Mouse (Mus musculus) right cerebral cortex, postnatal 36 days (tissue): ENCODE data around the gene 1700003F12Rik.

ENCODE experiments used
- DNase-seq, 2 experiments: peaks; one replicate each; pipeline ENCODE4 v3.0.0; 2022; ENCODE audit warnings: low spot score in 2 of 2, mixed read lengths in 1 of 2

1700003F12Rik gene

DNA sequence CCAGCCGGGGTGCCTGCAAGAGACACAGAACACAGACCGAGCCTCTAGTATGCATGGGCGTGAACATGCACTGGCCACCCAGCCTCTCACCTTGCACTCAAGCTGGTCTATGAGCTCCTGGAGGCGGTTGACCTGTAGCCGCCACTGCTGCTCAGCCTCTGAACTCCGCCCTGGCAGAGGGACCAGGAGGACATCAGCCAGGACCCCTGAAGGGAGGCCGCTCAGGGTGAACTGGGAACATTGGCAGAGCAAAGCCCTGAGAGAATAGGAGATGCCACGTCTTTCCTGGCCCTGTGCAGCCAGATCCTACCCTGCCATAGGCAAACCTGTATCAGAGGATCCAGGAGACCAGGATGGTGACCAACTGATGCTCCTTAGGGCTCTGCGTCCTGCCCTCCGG is at the start of gene 1700003F12Rik:
TSS of gene 1700003F12Rik (plus strand) at position 375 of the 400 bp plus-strand sequence.
- no peak for DNase-seq

DNA sequence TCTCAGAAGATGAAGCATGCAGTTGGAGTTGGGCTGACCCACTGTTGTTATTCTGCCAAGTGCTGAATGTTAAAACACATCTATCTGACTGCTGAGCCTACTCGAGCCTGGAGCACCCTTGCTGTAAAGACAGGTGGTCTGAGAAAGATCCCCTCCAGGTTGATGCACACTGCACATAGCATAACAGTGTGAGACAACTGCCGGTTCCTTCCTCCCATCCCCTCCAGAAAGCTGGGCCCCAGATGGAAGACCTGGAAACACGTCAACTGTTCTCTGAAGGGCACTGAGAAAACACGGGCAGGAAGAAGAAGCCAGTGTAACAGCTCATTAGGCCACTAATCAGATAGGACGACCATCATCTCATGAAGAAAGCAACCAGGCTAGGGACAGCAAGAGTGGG is 48.3 kb upstream of the 1700003F12Rik start:
- DNase-seq: no peak

DNA sequence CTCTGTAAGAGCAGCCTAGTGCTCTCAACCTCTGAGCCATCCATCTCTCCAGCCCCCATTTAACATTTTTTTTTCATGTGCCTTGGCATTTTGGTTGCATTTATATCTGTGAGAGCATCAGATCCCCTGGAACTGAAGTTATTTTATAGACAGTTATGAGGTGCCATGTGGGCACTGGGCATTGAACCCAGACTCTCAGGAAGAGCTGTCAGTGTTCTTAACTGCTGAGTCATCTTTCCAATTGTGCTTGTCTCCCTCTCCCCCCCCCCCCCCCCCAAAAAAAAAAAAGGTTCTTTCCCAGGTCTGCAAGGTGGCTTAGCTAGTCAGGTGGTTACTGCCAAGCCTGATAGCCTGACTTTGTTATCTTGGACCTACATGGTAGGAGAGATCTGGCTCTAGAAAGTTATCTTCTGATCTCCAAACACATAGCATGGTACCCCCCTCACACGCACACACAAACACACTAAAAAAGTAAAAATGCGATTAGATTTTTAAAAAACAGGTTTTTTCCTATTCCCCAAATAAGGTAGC is 47.1 kb upstream of the 1700003F12Rik start:
- no peak for DNase-seq

DNA sequence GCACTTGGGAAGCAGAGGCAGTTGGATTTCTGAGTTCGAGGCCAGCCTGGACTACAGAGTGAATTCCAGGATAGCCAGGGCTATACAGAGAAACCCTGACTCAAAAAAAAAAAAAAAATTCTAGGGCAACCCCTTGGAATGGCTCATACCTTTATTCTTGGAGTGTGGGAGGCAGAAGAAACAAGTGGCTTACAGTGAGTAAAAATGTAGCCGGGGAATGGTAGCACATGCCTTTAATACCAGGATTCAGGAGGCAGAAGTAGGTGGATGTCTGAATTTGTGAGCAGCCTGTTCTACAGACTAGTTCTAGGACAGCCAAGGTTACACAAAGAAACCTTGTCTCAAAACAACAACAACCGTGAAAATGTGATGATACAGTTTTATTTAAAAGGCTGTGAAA is 46.1 kb upstream of the 1700003F12Rik start:
- DNase-seq: no peak

DNA sequence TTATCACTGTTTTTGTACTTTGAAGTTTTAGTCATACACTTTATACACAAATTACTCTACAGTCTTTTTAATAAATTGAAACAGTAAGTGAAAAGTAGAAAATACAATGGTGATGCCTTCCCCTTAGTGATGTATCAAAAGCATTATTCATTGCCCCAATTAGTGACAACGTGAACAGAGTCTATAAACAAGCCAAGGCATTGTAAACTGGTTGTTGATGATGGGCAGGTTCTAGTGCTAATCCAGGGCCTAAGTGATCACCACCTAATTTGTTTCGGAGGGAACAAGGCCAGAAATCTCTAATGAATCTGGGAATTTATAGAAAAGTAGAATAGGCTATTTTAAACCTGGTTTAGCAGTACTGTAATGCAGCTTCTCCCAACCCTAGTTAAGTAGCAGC is 39.8 kb upstream of the 1700003F12Rik start:
- no peak for DNase-seq

DNA sequence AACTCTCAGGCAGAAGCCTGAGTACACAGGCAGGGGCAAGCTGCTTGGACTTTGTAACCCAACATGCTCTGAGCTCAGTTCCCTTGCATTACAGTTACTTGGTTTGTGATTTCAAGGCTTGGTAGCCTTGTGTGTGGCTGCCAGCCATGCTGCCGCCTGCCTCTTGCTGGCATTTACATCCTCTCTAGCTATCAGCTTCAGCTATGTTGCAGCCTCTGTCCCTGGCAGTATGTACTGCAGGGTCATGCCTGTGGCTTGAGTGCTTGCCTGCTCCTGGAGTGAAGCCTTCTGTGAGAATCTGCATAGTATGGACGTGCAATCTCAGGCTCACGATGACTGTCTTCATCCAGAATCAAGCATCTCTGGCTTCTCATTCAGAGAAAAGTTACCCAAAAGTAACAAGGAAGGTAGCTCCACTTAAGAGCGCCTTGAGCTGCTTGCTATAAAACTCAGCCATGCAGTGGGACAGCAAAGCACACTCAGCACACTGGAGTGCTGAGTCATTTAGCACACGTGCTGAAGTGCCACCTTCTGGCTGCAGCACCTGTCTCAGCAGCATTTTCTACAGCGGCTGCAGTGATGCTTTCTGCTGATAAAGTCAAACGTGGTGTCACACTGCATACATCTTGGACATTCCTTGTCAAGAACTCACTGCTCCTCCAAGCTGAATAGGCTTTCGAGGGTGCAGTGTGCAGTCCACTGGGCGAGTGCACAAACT is 39.2 kb upstream of the 1700003F12Rik start:
- DNase-seq: peak in 1 of 2 experiments; percentile 34

DNA sequence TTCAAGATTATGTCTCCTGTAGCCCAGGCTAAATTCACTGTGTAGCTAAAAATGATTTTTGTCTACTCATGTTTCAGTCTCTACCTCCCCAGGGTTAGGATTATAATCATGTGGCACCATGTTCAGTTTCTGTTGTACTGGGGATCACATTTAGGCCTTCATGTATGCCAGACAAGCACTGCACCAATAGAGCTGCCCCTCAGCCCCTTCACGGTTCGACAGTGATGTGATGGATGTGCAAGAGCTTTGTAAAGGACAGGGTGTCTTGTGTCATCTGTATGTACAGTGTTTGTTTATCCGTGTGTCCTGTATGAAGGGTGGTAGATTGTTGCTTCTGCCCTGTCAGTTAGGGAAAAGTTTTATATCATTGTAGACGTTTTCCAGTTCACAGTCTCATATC is 38.4 kb upstream of the 1700003F12Rik start:
- DNase-seq: no peak

DNA sequence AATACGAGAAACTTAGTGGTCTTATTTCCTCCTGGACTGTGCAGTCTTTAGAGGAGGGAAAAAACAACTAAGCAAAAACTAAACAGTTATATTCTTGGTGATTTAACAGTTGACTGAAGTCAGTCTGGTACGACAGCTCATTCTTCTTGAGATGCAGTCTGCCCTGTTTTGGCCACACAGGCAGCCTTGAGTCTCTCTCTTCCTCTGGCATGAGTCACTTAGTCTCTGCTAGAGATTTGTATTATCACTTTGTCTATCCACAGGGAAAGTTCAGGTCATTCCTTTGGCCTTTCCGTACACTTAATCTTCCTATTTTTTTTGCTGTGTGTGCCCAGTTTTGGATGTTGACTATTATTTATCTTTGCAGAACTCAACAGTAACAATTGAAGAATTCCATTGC is 36.7 kb upstream of the 1700003F12Rik start:
- DNase-seq: no peak

DNA sequence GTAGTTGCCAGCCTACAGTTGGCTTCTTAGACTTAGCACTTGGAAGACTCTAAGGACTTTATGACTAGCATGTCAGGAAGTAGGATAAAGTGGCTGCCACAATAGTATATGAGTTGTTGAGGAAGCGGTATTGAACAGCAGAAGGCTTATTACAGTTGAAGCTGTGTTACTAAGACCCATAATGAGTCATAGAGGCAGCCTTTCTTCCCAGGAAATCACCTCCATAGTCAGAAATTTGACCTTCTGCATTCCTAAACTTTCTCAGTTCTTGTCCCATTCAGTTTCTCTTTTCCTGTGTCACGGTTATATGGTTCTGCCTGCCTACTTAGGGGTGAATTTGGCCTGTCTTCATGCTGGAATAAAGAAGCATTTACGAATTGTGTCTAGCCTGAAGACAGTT is 29.9 kb upstream of the 1700003F12Rik start:
- no peak for DNase-seq

DNA sequence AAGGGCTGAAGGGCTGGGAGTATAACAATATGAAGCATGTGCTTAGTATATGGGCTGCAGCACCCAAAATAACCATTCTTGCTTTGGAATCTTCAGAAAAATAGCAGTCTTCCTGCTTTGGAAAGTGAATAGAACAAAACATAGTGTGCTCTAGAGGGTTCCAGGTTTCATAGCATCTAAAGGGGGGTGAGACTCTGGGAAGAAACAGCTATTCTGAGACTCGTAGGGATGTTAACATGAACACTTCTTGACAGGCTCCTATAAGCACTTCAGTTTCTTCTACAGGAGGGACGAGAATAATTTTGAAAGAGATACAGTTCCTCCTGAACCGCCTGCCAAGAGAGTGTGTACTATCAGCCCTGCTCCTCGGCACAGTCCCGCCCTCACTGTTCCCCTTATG is 29.5 kb upstream of the 1700003F12Rik start:
- no peak for DNase-seq

DNA sequence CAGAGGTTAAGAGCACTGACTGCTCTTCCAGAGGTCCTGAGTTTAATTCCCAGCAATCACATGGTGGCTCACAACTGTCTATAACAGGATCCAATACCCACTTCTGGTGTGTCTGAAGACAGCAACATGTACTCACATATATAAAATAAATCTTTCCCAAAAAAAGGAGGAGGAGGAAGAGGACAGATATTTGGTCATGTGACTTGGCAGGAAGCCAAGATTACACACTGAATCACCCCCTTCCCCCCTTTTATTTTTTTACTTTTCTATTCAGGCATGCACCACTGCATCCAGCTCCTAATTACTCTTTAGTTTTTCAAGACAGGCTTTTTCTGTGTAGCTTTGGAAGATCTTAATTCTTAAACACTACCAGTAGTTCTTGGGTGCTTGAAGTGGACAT is 25.4 kb upstream of the 1700003F12Rik start:
- DNase-seq: no peak

DNA sequence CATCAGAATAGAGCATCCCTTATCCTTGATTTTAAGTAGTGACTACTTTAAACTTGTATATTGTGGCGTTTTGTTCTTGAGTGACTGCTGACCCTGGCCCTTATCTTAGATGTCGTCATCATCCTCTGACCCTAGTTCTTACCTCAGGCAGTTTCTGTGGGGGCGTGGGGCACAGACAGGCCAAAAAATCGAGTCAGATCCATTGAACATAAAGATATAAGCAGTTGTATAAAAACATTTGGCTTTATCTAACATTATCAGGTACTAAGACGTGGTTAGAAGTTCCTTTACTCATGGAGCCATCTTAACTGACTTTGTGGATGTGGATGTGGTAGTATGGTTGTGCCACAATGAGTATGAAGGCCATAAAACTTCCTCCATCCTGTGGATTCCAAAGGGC is 24.6 kb upstream of the 1700003F12Rik start:
- DNase-seq: no peak

DNA sequence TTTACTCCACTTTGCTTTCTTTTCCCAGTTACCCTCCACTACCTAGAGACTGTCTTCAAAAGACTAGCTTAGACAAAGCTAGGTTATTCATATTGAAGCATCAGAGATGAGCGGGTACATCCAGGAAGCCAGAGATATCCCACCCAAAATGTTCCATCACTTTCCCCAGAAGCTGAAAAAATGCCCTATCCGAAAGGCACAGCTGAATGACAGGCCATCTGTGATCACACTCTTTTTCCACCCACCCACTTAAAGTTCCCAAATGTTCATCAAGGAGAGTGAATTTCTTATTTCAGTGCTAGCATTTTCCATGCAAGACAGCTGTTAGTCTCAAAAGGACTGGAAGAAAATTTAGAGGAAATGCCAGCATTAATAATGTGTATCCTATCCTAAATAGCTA is 21.6 kb upstream of the 1700003F12Rik start:
- peak in 1 of 2 experiments; percentile 43 for DNase-seq

DNA sequence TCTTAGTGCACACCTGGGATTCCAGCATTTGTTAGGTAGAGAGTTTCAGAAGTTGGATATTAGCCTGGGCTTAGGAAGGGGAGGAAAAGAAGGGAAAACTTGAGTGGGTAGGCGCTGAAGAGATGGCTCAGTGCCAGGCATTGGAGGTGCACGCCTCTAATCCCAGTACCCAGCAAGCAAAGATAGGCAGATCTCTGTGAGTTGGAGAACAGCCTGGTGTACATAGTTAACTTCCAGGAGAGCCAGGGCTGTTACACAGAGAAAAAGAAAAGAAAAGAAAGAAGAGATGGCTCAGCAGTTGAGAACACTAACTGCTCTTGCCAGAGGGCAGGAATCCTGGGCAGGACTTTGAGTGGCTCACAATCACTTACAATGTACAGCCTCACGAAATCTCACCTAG is 20.4 kb upstream of the 1700003F12Rik start:
- no peak for DNase-seq

DNA sequence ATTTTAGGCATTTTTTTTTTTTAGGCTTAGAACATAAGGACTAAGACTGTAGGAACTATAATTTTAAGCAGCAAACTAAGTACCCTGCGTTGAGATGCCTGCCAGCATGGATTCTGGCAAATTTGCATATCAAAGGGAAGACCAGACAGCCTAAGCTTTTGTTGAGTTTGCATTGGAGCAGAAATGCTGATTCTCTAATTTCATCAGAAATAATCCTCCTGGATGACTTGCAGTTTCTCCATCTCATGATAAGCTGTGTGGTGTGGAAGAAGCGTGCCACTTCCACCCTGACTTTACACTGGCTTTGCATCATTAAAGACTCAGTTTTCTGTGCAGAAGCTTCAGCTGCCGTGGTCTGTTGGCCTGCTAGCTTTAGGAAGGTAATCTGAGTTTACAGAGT is 14.0 kb upstream of the 1700003F12Rik start:
- no peak for DNase-seq

DNA sequence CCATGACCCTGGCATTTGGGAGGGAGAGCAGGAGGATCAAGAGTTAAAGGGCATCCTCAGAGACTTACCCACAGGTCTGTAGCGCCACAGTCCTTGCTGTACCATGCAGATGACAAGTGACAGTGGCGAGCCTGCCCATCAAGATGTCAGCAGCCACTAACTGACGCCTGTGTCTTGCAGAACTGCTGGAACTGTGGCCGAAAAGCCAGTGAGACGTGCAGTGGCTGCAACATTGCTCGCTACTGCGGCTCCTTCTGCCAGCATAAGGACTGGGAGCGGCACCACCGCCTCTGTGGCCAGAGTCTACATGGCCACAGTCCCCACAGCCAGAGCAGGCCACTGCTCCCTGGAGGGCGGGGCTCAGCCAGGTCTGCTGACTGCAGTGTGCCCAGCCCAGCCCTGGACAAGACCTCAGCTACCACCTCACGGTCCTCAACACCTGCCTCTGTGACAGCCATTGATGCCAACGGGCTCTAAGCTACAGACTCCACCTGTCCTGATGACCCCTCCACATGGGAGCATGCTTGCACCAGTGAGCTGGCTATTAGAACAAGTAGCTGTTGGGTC is 12.1 kb upstream of the 1700003F12Rik start:
- no peak for DNase-seq

DNA sequence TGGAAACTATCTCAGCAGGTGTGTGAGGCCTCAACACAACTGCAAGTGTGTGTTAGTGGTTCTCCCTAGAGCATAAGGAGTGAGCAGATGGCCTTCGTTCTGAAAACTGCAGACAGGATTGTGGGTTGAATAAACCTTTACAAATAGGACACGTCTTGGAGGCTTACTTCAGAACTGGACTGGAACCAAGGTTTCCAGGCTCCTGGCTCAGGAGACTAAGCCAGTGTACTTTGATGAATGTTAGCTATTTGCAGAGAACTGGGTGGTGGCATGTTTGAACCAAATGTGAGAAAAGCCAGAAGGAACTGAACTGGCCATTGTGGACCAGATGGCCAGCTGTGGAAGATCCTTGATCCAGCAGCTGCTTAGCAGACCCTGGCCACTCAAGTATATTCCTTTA is 8.6 kb upstream of the 1700003F12Rik start:
- peak in 1 of 2 experiments; percentile 69 for DNase-seq

DNA sequence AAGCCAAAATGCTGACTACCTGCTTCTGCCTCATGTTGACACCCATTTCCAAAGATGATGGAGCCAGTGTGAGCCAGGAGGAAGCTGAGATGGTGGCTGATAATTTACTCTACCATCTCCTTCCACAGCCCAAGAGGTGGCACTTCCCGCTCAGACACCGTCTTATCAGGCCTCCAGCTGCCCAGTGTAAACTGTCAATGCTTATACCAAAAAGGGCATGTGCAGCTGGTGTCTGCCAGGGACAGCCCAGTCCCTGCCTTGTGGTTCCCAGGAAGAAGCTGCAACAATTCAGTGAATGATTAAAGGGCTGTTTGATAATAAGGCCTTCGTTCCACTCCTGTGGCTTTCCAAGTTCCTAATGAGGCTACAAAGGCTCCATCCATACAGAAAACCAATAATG is 8.2 kb upstream of the 1700003F12Rik start:
- DNase-seq: no peak

DNA sequence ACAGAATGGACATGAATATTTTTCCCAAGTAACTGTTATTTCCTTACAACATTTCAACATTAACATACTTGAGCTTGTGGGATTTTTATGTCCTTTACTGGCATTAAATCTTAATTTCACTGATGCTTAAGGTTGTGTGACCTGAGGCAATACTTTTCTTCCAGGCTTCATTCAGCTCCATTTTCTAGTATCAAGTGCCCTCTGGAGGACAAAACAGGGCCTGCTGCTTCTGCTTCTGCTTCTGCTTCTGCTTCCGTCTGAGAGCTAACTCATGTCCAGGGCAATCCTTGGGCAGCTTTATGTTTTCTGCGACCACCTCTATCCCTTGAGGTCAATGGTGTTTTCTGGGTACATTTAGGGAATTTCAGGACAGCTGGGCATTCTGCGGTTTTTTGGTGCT is 7.2 kb upstream of the 1700003F12Rik start:
- peak in 1 of 2 experiments; percentile 47 for DNase-seq

DNA sequence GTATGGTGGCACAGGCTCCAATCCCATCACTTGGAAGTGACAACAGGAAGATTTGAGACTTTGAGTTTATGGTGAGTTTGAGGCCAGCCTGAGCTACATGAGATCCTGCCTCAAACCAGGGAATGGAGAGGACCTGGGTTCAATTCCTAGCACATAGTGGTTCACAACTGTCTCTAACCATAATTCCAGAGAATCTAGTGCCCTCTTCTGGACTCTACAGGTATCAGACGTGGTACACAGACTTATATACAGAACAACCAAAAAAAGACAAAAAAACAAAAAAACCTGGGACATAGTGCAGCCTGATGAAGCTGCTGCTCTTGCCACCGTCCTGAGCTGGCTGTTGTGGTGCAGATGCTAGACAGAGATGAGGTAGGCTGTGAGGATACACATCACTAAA is 5.3 kb upstream of the 1700003F12Rik start:
- DNase-seq: no peak

DNA sequence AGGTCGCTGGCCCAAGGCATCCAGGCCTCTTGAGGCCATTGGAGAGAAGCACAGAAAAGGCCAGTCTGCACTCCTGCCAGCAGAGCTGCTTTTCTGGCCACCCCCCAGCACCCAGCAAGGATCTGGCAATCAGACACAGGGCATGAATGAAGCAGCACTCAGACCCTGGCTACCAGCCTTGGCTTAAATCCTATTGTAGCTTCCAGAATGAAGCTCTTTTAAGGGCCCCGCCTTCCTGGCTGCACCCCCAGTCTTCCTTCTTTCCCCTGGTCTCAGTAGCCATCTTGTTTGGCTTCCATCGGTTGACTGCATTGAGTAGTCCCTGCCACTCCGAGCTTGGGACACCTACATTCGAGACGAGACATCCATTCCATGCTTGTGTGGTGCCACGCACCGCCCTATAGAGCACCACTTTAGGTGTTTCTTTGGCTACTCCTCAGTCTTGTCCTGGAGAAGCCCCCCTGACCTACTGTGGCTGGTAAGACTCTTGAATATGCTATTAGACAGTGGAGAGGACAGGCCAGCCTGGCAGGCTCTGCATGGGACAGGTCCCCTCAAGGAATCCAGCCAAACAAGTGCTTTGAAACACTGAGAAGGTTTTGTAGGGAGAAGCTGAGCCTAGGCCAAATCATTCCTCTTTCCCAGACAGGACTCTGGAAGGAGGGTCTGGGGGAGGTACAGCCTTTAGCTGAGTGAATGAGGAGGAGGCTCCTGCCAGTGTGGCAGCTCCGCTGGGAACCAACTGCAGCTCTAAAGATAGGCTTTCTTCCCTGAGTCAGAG is 3.1 kb upstream of the 1700003F12Rik start:
- DNase-seq: peak; percentile 66 to 74

DNA sequence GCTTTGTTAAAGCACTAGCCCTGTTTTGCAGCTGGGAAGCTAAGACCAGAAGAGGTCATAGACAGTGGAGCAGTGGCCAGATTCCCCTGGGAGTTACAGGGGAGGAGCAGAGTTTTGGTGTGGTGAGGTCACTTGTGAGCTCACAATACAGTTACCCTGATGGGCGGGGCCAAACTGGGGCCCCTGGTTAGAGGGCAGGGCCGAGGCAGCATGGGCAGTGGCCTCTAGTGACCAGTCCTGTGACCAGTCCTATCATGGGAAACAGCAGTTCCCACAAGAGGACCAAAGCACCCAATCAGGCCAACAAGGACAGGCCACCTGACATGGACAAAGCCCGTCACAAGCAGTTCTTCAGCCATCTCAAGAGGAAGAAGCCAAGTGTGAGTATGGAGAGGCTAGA is 1.8 kb downstream of the 1700003F12Rik start:
- no peak for DNase-seq
